Mouse (Mus musculus) heart, embryonic 12.5 days (tissue): ENCODE results near the gene Mfsd5. TPM values are rescaled to one million over a fixed set of nuclear protein-coding genes. Genes with fewer than 3 reads are reported as not detected.

Experiments used
- ATAC-seq: fragments of 200-750 bp; cut with Nextera tagmentation; 2 replicates; pipeline ENCODE4 v1.8.0; 2017; ENCODE audit warnings: moderate TSS enrichment, moderate library complexity; ENCODE audit not compliant: insufficient number of reproducible peaks, low FRiP score
- H3K27ac ChIP-seq: fragments of 300-500 bp; sonication (generic); 2 replicates; pipeline ENCODE4 v1.5.1; 2016; ENCODE audit warnings: mild to moderate bottlenecking, moderate library complexity; ENCODE audit not compliant: poor library complexity, severe bottlenecking
- H3K27me3 ChIP-seq: fragments of 300-500 bp; sonication (generic); replicated peaks from 2 replicates; pipeline ENCODE4 v1.6.1; 2016; ENCODE audit warnings: mild to moderate bottlenecking, moderate library complexity
- H3K36me3 ChIP-seq: fragments of 300-500 bp; sonication (generic); 2 replicates; pipeline ENCODE4 v1.6.1; 2016; ENCODE audit warnings: mild to moderate bottlenecking, moderate library complexity
- H3K4me1 ChIP-seq: fragments of 300-500 bp; sonication (generic); replicated peaks from 2 replicates; pipeline ENCODE4 v1.6.1; 2016; ENCODE audit warnings: mild to moderate bottlenecking
- H3K4me2 ChIP-seq: fragments of 300-500 bp; sonication (generic); 2 replicates; pipeline ENCODE4 v1.6.1; 2016; ENCODE audit warnings: mild to moderate bottlenecking, moderate library complexity
- H3K4me3 ChIP-seq: fragments of 300-500 bp; sonication (generic); 2 replicates; pipeline ENCODE4 v1.5.1; 2016; ENCODE audit warnings: mild to moderate bottlenecking
- H3K9ac ChIP-seq: fragments of 300-500 bp; sonication (generic); 2 replicates; pipeline ENCODE4 v1.6.1; 2016; ENCODE audit warnings: mild to moderate bottlenecking, moderate library complexity
- H3K9me3 ChIP-seq: fragments of 300-500 bp; sonication (generic); replicated peaks from 2 replicates; pipeline ENCODE4 v1.6.1; 2016; ENCODE audit warnings: mild to moderate bottlenecking, moderate library complexity
- WGBS: fragments of 180-500 bp; shearing (Covaris S2); methylation state at CpG from one replicate; pipeline ENCODE4 v1.1.7; 2016; 5-methylcytosine and 5-hydroxymethylcytosine counted together
- polyA plus RNA-seq: library from polyadenylated mRNA; unstranded; fragments of >200 nt; fragmentation: Nextera tagmentation; extraction: Ambion mirVana; gene quantifications from 2 replicates; pipeline ENCODE4 v1.2.1, GENCODE M21; 2016

The Mfsd5 gene
- polyA plus RNA-seq, 1 experiment from 2014 or later = 46.2 TPM

- H3K27me3 ChIP-seq = no peaks in the 10 kb centered on the region
- peak; percentile 97 for ATAC-seq
These were observed 16.5 kb downstream of the Mfsd5 start, which contains the start of gene Espl1 for GRCm38 (mm10) chr15:102295633-102296367. Gene Espl1 (plus strand): TSS chr15:102296266.

DNA sequence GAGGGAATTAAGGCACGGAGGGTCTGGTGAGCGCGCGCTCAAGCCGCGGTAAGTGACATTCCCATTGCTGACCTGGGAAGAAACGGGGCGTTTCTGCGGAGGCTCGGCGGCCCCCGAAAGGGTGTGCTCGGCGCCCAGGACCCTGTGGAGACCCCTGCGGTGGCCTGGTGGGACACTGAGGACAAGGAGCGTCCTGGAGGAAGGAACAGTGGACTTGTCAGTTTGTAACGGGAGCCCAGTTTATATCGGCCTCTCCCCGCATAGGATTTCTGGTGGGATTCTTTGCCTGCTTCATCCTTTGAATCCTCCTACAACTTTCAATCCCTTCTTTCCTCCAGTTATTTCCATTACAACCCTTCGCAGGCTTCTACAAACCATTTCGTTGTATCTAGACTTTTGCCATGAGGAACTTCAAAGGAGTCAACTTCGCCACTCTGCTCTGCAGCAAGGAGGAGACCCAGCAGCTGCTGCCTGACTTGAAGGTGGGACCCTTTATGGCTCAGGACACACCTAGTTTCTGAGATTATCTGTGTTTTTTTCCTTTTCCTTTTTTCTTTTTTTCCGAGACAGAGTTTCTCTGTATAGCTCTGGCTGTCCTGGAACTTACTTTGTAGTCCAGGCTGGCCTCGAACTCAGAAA lies 17.2 kb downstream of the Mfsd5 start:
- H3K4me1 ChIP-seq = peaks cover 16% of the 10 kb centered on the region; the same call in 1 of the 2 replicates
- peak overlapping the region; percentile 82 for H3K4me3 ChIP-seq
- H3K27me3 ChIP-seq = no peaks in the 10 kb centered on the region
- H3K27ac ChIP-seq = no peak overlapping the region
- H3K36me3 ChIP-seq = peaks cover 34% of the 10 kb centered on the region
- no peaks in the 10 kb centered on the region for H3K9me3 ChIP-seq
- ATAC-seq = no peak; the same call in 1 of the 2 replicates
- WGBS = 5% methylated on average over 24 of the region's 24 CpGs
- H3K9ac ChIP-seq = peak overlapping the region; percentile 72
- H3K4me2 ChIP-seq = peak overlapping the region; percentile 96

More at GRCm38 (mm10) chr15:102295633-102296367, 16.5 kb downstream of the Mfsd5 start, which contains the start of gene Espl1:
- WGBS = 7% methylated on average over 25 of the region's 25 CpGs
- Histone ChIP-seq H3K4me1 (peaks cover 16% of the 10 kb centered on the region; the same call in 1 of the 2 replicates), H3K9ac (peak within 1 kb of the TSS; percentile 72), H3K27ac (no peak within 1 kb of the TSS), H3K4me2 (peak within 1 kb of the TSS; percentile 96), H3K4me3 (peak within 1 kb of the TSS; percentile 82), H3K9me3 (no peaks in the 10 kb centered on the region), H3K36me3 (peaks cover 28% of the 10 kb centered on the region)

GRCm38 (mm10) chr15:102302542-102302941 lies 23.3 kb downstream of the Mfsd5 start:
- ATAC-seq = peak; percentile 70
- Histone ChIP-seq H3K9me3 (no peaks in the 10 kb centered on the region), H3K27ac (peak overlapping the region; percentile 61; the same call in 1 of the 2 replicates), H3K9ac (no peak overlapping the region), H3K4me2 (no peak overlapping the region), H3K4me1 (0 out of 2 replicates have a peak, but pooled peaks cover 7% of the 10 kb centered on the region), H3K27me3 (no peaks in the 10 kb centered on the region), H3K36me3 (peaks cover 74% of the 10 kb centered on the region), H3K4me3 (no peak overlapping the region)
- 16% methylated on average over 6 of the region's 6 CpGs for WGBS

DNA sequence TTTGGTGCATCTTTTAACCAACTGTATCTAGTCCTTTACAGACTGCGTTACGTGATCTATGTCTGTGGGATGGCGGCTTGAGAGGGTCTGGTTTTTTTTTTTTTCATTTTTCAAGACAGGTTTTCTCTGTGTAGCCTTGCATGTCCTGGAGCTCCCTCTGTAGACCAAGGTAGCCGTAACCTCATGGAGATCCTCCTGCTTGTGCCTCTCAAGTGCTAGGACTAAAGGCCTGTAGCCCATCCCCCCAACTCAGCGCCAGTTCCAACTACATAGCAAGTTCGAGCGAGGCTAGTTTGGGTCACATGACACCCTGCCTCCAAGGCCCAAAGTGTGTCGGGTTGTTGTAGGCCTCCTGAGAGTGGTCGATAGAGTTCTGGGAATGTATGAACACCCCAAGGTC lies 29.5 kb downstream of the Mfsd5 start:
- Histone ChIP-seq H3K4me2 (no peak overlapping the region), H3K9ac (no peak overlapping the region), H3K27ac (no peak overlapping the region), H3K27me3 (no peaks in the 10 kb centered on the region), H3K9me3 (no peaks in the 10 kb centered on the region), H3K36me3 (peaks cover 87% of the 10 kb centered on the region), H3K4me3 (no peak overlapping the region), H3K4me1 (peaks cover 6% of the 10 kb centered on the region; the same call in 1 of the 2 replicates)
- 84% methylated on average over 9 of the region's 9 CpGs for WGBS
- no peak for ATAC-seq

GRCm38 (mm10) chr15:102310074-102310845 lies 31.0 kb downstream of the Mfsd5 start:
- WGBS = 64% methylated on average over 10 of the region's 10 CpGs
- H3K36me3 ChIP-seq = peaks cover 88% of the 10 kb centered on the region
- no peak overlapping the region for H3K4me3 ChIP-seq
- H3K27me3 ChIP-seq = no peaks in the 10 kb centered on the region
- H3K4me1 ChIP-seq = peaks cover 6% of the 10 kb centered on the region; the same call in 1 of the 2 replicates
- no peak overlapping the region for H3K4me2 ChIP-seq
- H3K9ac ChIP-seq = no peak overlapping the region
- H3K9me3 ChIP-seq = no peaks in the 10 kb centered on the region
- no peak overlapping the region for H3K27ac ChIP-seq
- 0 out of 2 replicates have a peak, but pooled peaks have one; percentile 33 for ATAC-seq

- no peaks in the 10 kb centered on the region for H3K9me3 ChIP-seq
- H3K9ac ChIP-seq = no peak overlapping the region
- H3K27me3 ChIP-seq = no peaks in the 10 kb centered on the region
- H3K4me2 ChIP-seq = no peak overlapping the region
- ATAC-seq = no peak
- H3K4me3 ChIP-seq = no peak overlapping the region
- peaks cover 6% of the 10 kb centered on the region; the same call in 1 of the 2 replicates for H3K4me1 ChIP-seq
- H3K27ac ChIP-seq = no peak overlapping the region
- peaks cover 88% of the 10 kb centered on the region for H3K36me3 ChIP-seq
These were observed 32.2 kb downstream of the Mfsd5 start for GRCm38 (mm10) chr15:102311489-102311888.

- Histone ChIP-seq H3K9ac (0 out of 2 replicates have a peak overlapping the region, but pooled peaks have one; percentile 6), H3K27ac (no peak overlapping the region), H3K4me3 (no peak overlapping the region), H3K4me1 (0 out of 2 replicates have a peak, but pooled peaks cover 2% of the 10 kb centered on the region), H3K9me3 (no peaks in the 10 kb centered on the region), H3K36me3 (peaks cover 86% of the 10 kb centered on the region), H3K27me3 (no peaks in the 10 kb centered on the region), H3K4me2 (no peak overlapping the region)
- WGBS = 86% methylated on average over 8 of the region's 8 CpGs
- no peak for ATAC-seq
These were observed 36.0 kb downstream of the Mfsd5 start for GRCm38 (mm10) chr15:102315292-102315691.

DNA sequence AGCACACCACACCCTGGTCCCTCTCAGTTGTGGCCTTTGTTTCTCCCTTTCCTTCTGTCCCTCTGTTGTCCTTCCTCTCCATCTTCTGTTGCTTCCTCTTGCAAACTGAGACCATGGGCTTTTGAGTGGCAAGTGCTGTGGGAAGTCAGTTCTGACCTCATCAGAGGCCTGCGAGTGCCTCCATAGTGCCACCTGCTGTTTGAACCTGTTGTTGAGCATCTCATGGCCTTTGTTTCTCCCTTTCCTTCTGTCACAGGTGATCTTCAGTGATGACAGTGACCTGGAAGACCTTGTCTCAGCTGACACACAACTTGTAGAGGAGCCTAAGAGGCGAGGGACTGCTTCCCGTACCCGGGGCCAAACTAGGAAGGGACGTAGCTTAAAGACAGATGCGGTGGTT lies 37.0 kb downstream of the Mfsd5 start:
- Histone ChIP-seq H3K4me2 (no peak overlapping the region), H3K9ac (no peak overlapping the region), H3K27ac (no peak overlapping the region), H3K4me3 (no peak overlapping the region), H3K4me1 (no peaks in the 10 kb centered on the region), H3K9me3 (no peaks in the 10 kb centered on the region), H3K36me3 (peaks cover 89% of the 10 kb centered on the region), H3K27me3 (no peaks in the 10 kb centered on the region)
- 78% methylated on average over 6 of the region's 6 CpGs for WGBS
- ATAC-seq = no peak

- Histone ChIP-seq H3K4me2 (peak overlapping the region; percentile 74), H3K9me3 (no peaks in the 10 kb centered on the region), H3K36me3 (peaks cover 62% of the 10 kb centered on the region), H3K9ac (no peak overlapping the region), H3K4me1 (peaks cover 13% of the 10 kb centered on the region), H3K27me3 (no peaks in the 10 kb centered on the region), H3K4me3 (no peak overlapping the region; the same call in 1 of the 2 replicates), H3K27ac (no peak overlapping the region)
- 75% methylated on average over 12 of the region's 12 CpGs for WGBS
- ATAC-seq = no peak
These were observed 45.6 kb downstream of the Mfsd5 start for GRCm38 (mm10) chr15:102324654-102325473.

- Histone ChIP-seq H3K36me3 (peaks cover 60% of the 10 kb centered on the region), H3K27me3 (no peaks in the 10 kb centered on the region), H3K4me3 (peak within 1 kb of the TSS; percentile 94), H3K27ac (peak within 1 kb of the TSS; percentile 59), H3K9ac (peak within 1 kb of the TSS; percentile 92), H3K9me3 (no peaks in the 10 kb centered on the region), H3K4me1 (peaks cover 14% of the 10 kb centered on the region), H3K4me2 (peak within 1 kb of the TSS; percentile 74)
- ATAC-seq = peak; percentile 92
- WGBS = under 1% methylated on average over 40 of the region's 40 CpGs
These were observed 46.8 kb downstream of the Mfsd5 start, which contains the start of gene Pfdn5 for GRCm38 (mm10) chr15:102326022-102326576. Gene Pfdn5 (plus strand): TSS chr15:102326116.
